Mouse (Mus musculus): Measurements from ENCODE around the gene Got2. TPM values are rescaled to one million over a fixed set of nuclear protein-coding genes. Genes with fewer than 3 reads are reported as not detected.

Gene Got2
- polyA plus RNA-seq, 1 experiment = 296 TPM

DNA sequence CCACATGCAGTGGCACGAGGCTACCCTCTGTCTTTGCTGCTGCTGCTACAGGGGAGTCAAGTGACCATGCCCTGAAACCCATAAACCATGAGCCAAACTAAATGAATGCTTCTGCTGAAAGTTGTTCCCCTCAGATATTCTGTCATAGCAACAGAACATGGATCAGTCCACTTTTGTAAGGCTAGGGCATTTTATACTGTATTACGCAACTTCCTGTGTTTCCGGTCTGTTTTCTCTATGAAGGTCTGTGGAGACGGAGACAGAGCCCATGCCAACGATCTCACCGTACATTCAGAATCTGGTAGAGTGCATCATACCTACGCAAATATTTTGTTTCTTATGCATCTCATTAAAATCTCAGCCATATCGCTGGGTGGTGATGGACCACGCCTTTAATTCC, 18.4 kb upstream of the Got2 start:
- TF ChIP-seq CTCF (conservative IDR thresholded peaks at IDR 0.05; ENCODE audit: insufficient read depth, insufficient read length, low read depth, low read length) (no peak), POLR2A (IDR thresholded peaks at IDR 0.05; ENCODE audit: low read depth, low read length) (no peak)
- Histone ChIP-seq H3K27me3 (replicated peaks; ENCODE audit: control insufficient read depth, insufficient read depth, low read length) (no peaks in the 10 kb centered on the region), H3K4me1 (ENCODE audit: control insufficient read depth, insufficient read depth, low read length) (0 out of 2 replicates have a peak, but pooled peaks cover 4% of the 10 kb centered on the region), H3K36me3 (ENCODE audit: control insufficient read depth, insufficient read depth, low read length) (no peaks in the 10 kb centered on the region), H3K27ac (ENCODE audit: insufficient read depth, low read depth, low read length) (no peak overlapping the region), H3K4me3 (ENCODE audit: insufficient read depth, low read depth, low read length) (no peak overlapping the region)
- 81% methylated on average over 9 of the region's 9 CpGs for WGBS
- DNase-seq = no peak

- Histone ChIP-seq H3K36me3 (ENCODE audit: control insufficient read depth, insufficient read depth, low read length) (no peaks in the 10 kb centered on the region), H3K4me1 (ENCODE audit: control insufficient read depth, insufficient read depth, low read length) (0 out of 2 replicates have a peak, but pooled peaks cover 4% of the 10 kb centered on the region), H3K27ac (ENCODE audit: insufficient read depth, low read depth, low read length) (no peak overlapping the region), H3K4me3 (ENCODE audit: insufficient read depth, low read depth, low read length) (no peak overlapping the region), H3K27me3 (replicated peaks; ENCODE audit: control insufficient read depth, insufficient read depth, low read length) (no peaks in the 10 kb centered on the region)
- TF ChIP-seq POLR2A (IDR thresholded peaks at IDR 0.05; ENCODE audit: low read depth, low read length) (no peak), CTCF (conservative IDR thresholded peaks at IDR 0.05; ENCODE audit: insufficient read depth, insufficient read length, low read depth, low read length) (no peak)
- DNase-seq = no peak
- WGBS = 35% methylated on average over 7 of the region's 7 CpGs
These were observed 13.5 kb upstream of the Got2 start for GRCm38 (mm10) chr8:95901864-95902263.

DNA sequence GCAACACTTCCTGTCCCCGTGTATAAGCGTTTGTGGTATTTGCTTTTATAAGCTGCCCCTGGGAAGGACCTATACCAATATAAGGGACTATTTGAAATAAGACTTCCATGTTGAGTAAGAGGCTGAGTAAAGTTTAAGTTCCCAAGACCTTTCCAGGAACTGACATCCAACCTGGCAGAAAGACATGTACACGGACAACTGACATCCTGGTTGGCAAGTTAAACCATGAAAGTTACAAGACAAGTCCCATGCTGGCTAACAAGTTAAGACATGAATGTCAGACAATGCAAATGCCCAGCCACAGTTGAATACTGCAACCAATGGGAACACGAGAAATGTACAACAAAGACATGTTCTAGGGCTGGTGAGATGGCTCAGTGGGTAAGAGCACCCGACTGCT, 5.4 kb upstream of the Got2 start:
- no peaks in the 10 kb centered on the region for H3K36me3 ChIP-seq (ENCODE audit: control insufficient read depth, insufficient read depth, low read length)
- WGBS = 76% methylated on average over 5 of the region's 5 CpGs
- H3K4me1 ChIP-seq (ENCODE audit: control insufficient read depth, insufficient read depth, low read length) = no peaks in the 10 kb centered on the region
- no peak for DNase-seq
- no peak overlapping the region for H3K4me3 ChIP-seq (ENCODE audit: insufficient read depth, low read depth, low read length)
- TF ChIP-seq POLR2A (IDR thresholded peaks at IDR 0.05; ENCODE audit: low read depth, low read length) (no peak), CTCF (conservative IDR thresholded peaks at IDR 0.05; ENCODE audit: insufficient read depth, insufficient read length, low read depth, low read length) (no peak)
- no peaks in the 10 kb centered on the region; the same call in 1 of the 2 replicates for H3K27me3 ChIP-seq (replicated peaks; ENCODE audit: control insufficient read depth, insufficient read depth, low read length)
- no peak overlapping the region for H3K27ac ChIP-seq (ENCODE audit: insufficient read depth, low read depth, low read length)

DNA sequence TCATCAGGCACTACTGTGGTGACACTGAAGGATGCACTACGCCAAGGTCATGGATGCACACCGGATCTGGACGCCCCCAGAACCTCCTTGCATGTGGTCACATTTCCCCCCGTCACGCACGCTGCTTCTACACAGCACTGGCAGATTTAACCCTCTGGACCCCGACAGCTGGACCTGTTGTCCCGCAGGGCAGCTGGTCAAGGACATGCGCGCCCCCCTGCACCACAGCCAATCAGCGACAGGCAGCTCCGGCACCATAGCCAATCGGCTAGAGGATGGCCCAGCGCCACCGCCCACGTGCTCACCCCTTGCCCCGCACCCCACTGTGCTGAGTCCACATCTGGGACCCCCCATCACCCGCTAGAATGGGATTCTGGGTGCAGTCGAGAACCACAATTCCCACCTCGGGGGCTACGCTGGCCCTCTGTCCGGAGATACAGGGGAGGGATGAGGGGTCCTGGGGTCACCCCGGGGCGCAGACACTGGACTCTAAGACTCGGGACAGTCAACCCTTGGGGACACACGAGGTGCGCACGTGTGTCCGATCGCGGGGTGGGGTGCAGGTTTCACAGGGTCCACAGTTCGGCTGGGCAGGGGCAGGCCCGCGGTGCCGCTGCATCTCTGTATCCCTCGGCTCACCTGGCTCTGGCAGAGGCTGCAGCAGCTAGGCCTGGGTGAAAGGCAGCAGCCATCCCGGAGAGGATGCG, 616 bp downstream of the Got2 start:
- under 1% methylated on average over 38 of the region's 38 CpGs for WGBS
- no peaks in the 10 kb centered on the region; the same call in 1 of the 2 replicates for H3K27me3 ChIP-seq (replicated peaks; ENCODE audit: control insufficient read depth, insufficient read depth, low read length)
- H3K4me1 ChIP-seq (ENCODE audit: control insufficient read depth, insufficient read depth, low read length) = peaks cover 26% of the 10 kb centered on the region; the same call in 1 of the 2 replicates
- no peak for TF ChIP-seq POLR2A (IDR thresholded peaks at IDR 0.05; ENCODE audit: low read depth, low read length)
- TF ChIP-seq CTCF (conservative IDR thresholded peaks at IDR 0.05; ENCODE audit: insufficient read depth, insufficient read length, low read depth, low read length) = no peak
- no peaks in the 10 kb centered on the region for H3K36me3 ChIP-seq (ENCODE audit: control insufficient read depth, insufficient read depth, low read length)
- DNase-seq = peak; percentile 92
- H3K4me3 ChIP-seq (ENCODE audit: insufficient read depth, low read depth, low read length) = peak overlapping the region; percentile 90
- peak overlapping the region; percentile 70 for H3K27ac ChIP-seq (ENCODE audit: insufficient read depth, low read depth, low read length)

DNA sequence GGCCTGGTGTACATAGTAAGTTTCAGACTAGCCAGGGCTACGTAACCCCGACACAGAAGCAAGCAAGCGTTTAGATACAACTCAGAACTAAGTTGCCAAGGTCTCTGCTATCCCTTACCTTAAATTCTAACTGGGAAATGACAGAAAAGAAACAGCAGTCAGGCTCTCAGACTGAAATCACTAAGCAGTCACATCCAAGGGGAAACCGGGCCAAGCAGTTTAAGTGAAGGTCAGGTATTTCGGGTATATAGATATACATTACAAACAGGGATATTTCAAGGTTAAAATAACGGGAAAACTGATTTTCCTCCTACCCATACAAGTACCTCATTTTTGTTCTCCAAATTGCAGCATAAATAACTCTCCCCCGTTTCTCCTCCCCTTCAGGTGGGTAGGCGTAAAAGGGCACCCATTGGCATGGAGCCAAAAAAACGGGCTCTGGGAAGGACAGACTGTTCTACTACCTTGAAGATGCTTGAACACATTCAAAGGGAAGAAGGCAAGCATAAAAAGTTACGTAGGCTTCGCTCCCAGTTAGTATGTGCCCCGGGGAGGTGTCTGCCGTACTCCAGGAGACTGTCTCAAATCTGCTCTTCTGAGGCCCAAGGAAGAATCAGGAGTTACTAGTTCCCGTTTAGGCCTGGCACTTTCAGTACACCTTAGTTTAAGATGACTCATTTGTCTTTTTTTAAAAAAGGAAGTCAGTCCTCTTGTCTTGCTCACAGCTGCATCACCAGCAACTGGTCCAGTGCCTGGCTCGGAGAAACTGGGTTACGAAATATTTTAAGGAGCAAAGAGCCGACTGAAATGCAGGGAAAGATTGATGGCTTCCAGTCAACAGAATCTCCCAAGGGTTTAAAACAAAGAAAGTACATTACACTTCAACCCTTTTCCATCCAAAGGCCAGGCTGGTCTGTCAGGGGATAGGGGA, 1.4 kb downstream of the Got2 start:
- WGBS = 22% methylated on average over 17 of the region's 17 CpGs
- Histone ChIP-seq H3K4me3 (ENCODE audit: insufficient read depth, low read depth, low read length) (peak overlapping the region; percentile 90), H3K27me3 (replicated peaks; ENCODE audit: control insufficient read depth, insufficient read depth, low read length) (no peaks in the 10 kb centered on the region), H3K36me3 (ENCODE audit: control insufficient read depth, insufficient read depth, low read length) (no peaks in the 10 kb centered on the region), H3K27ac (ENCODE audit: insufficient read depth, low read depth, low read length) (peak overlapping the region; percentile 69), H3K4me1 (ENCODE audit: control insufficient read depth, insufficient read depth, low read length) (peaks cover 31% of the 10 kb centered on the region; the same call in 1 of the 2 replicates)
- DNase-seq = peak; percentile 68
- TF ChIP-seq POLR2A (IDR thresholded peaks at IDR 0.05; ENCODE audit: low read depth, low read length) (no peak), CTCF (conservative IDR thresholded peaks at IDR 0.05; ENCODE audit: insufficient read depth, insufficient read length, low read depth, low read length) (no peak)

GRCm38 (mm10) chr8:95885966-95886365, 2.4 kb downstream of the Got2 start:
- no peak overlapping the region for H3K27ac ChIP-seq (ENCODE audit: insufficient read depth, low read depth, low read length)
- H3K27me3 ChIP-seq (replicated peaks; ENCODE audit: control insufficient read depth, insufficient read depth, low read length) = no peaks in the 10 kb centered on the region
- H3K4me1 ChIP-seq (ENCODE audit: control insufficient read depth, insufficient read depth, low read length) = peaks cover 32% of the 10 kb centered on the region; the same call in 1 of the 2 replicates
- DNase-seq = peak; percentile 57
- TF ChIP-seq CTCF (conservative IDR thresholded peaks at IDR 0.05; ENCODE audit: insufficient read depth, insufficient read length, low read depth, low read length) (no peak), POLR2A (IDR thresholded peaks at IDR 0.05; ENCODE audit: low read depth, low read length) (no peak)
- no peaks in the 10 kb centered on the region for H3K36me3 ChIP-seq (ENCODE audit: control insufficient read depth, insufficient read depth, low read length)
- no peak overlapping the region for H3K4me3 ChIP-seq (ENCODE audit: insufficient read depth, low read depth, low read length)
- WGBS = 34% methylated on average over 5 of the region's 5 CpGs
